Mouse (Mus musculus): ENCODE results near the gene Pnmal1.

The Pnmal1 gene

DNA sequence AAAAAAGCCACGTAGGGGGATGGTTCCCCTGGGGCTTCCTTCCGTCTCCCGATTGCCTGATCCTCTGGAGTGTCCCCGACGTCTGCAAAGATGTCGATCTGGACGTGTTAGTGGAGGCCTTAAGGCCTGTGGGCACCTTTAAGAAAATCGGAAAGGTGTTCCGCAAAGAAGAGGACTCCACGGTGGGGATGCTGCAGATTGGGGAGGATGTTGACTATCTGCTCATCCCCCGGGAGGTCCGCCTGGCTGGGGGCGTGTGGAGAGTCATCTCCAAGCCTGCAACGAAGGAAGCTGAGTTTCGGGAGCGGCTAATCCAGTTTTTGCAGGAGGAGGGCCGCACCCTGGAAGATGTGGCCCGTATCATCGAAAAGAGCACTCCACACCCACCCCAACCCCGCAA lies 34.9 kb downstream of the Pnmal1 start:
- DNase-seq (ENCODE audit: low read depth, low spot score), result no peak

DNA sequence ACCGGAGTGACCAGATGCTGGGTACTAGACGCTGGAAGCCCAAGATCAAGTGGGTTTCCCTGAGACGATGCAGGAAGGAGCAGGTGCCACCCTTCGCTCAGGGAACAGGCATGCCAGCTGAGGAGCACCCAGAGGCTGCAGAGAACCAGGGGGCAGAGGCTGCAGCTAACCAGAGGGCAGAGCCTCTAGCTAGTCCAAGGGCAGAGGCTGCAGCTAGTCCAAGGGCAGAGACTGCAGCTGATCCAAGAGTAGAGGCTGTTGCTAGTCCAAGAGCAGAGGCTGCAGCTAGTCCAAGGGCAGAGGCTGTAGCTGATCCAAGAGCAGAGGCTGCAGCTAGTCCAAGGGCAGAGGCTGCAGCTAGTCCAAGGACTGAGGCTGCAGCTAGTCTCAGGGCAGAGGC lies 35.9 kb downstream of the Pnmal1 start:
- no peak for DNase-seq (ENCODE audit: low read depth, low spot score)

GRCm38 (mm10) chr7:16999233-16999632 lies 39.8 kb downstream of the Pnmal1 start:
- DNase-seq (ENCODE audit: low read depth, low spot score), result no peak

DNA sequence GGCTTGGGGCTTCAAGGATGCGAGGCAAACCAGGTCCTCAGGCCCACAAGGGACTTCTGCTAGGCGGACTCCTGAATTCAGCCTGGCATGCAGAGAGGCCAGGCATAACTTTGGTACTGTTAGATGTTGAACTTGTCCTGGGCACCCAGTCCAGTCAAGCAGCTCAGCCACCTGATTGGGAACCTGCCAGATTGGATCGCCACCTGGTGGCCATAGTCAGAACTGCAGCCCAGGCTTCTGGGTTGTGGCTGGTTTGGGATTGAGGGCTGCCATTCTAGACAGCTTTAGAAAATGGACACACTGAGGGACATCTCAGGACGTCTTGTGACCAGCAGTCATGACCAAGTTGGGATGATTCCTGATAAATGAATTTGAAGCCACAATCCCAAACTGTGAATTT lies 40.2 kb downstream of the Pnmal1 start:
- peak; percentile 62 for DNase-seq (ENCODE audit: low read depth, low spot score)

DNA sequence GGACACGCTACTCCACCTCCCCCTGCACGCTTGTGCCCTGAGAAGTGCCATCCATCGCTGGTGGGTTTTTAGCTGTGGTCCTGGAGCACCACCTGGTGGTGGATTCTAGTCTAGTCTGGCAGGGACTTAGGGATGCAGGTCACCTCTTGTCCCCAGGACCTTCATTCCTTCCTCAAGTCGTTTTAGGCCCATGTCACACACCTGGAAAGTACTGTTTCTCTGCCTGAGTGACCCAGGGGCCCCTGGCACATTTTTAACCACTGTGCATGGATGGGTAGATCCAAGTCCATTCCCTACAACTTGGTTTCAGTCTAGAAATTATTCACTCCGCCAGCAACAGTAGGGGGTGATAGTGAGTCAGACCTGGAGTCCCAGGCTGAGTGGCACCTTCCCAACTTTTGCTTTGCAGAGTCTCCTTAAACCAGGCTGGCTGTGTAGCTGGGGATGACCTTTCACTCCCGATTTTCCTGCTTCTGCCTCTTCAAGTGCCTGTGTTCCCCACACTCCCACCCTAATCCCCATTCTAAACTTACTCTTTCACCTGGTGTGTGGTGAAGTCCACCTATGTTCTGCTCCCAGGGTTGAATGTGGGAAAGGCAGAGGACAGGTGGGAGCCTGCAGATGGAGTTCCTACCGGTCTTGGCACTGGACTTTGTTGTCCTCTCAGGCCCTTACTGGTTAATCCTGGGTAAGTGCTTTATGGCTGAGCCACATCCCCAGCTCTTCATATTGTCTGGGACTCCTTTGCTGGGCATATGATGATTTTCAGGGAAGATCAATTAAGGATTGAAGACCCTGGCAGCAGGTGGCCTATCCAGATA lies 43.1 kb downstream of the Pnmal1 start:
- peak; percentile 72 for DNase-seq (ENCODE audit: low read depth, low spot score)

- DNase-seq (ENCODE audit: low read depth, low spot score), result no peak
Measured at GRCm38 (mm10) chr7:17003230-17003960, 43.9 kb downstream of the Pnmal1 start.

- no peak for DNase-seq (ENCODE audit: low read depth, low spot score)
Measured at GRCm38 (mm10) chr7:17004716-17005115, 45.2 kb downstream of the Pnmal1 start.

GRCm38 (mm10) chr7:17007300-17007699 lies 47.8 kb downstream of the Pnmal1 start:
- DNase-seq (ENCODE audit: low read depth, low spot score), result no peak

GRCm38 (mm10) chr7:17009326-17010009 lies 50.0 kb downstream of the Pnmal1 start:
- no peak for DNase-seq (ENCODE audit: low read depth, low spot score)

- DNase-seq (ENCODE audit: low read depth, low spot score), result no peak
Measured at GRCm38 (mm10) chr7:17010010-17010347, 50.5 kb downstream of the Pnmal1 start.

GRCm38 (mm10) chr7:17011909-17012590 lies 52.6 kb downstream of the Pnmal1 start:
- DNase-seq (ENCODE audit: low read depth, low spot score), result no peak

Data from skeletal muscle tissue, adult 2 months (tissue).